Mouse (Mus musculus) heart, embryonic 16.5 days (tissue): ENCODE results near the gene Clec16a. TPM values are rescaled to one million over a fixed set of nuclear protein-coding genes. Genes with fewer than 3 reads are reported as not detected.

Experiments
- ATAC-seq: fragments of 200-750 bp; cut with Nextera tagmentation; replicated peaks from 2 replicates; pipeline ENCODE4 v1.8.0; 2017; ENCODE audit warnings: moderate number of reproducible peaks; ENCODE audit not compliant: insufficient read depth, low FRiP score; ENCODE audit errors: extremely low read depth
- H3K27ac ChIP-seq: fragments of 300-500 bp; sonication (generic); 2 replicates; pipeline ENCODE4 v1.5.1; 2014; ENCODE audit warnings: mild to moderate bottlenecking, low read length, control low read depth, moderate library complexity
- H3K27me3 ChIP-seq: fragments of 300-500 bp; sonication (generic); 2 replicates; pipeline ENCODE4 v1.6.1; 2014; ENCODE audit warnings: low read length, mixed read lengths; ENCODE audit not compliant: control insufficient read depth, insufficient read depth
- H3K36me3 ChIP-seq: fragments of 300-500 bp; sonication (generic); 2 replicates; pipeline ENCODE4 v1.6.1; 2014; ENCODE audit not compliant: control insufficient read depth, insufficient read depth
- H3K4me1 ChIP-seq: fragments of 300-500 bp; sonication (generic); 2 replicates; pipeline ENCODE4 v1.6.1; 2014; ENCODE audit warnings: low read length, mixed read lengths; ENCODE audit not compliant: control insufficient read depth, insufficient read depth
- H3K4me2 ChIP-seq: fragments of 300-500 bp; sonication (generic); 2 replicates; pipeline ENCODE4 v1.6.1; 2014; ENCODE audit warnings: low read depth, mild to moderate bottlenecking, control low read depth, low read length
- H3K4me3 ChIP-seq: fragments of 300-500 bp; sonication (generic); 2 replicates; pipeline ENCODE4 v1.5.1; 2014; ENCODE audit warnings: mild to moderate bottlenecking, control low read depth, low read length
- H3K9ac ChIP-seq: fragments of 300-500 bp; sonication (generic); 2 replicates; pipeline ENCODE4 v1.6.1; 2014; ENCODE audit warnings: low read length, control low read depth
- H3K9me3 ChIP-seq: fragments of 300-500 bp; sonication (generic); replicated peaks from 2 replicates; pipeline ENCODE4 v1.6.1; 2016; ENCODE audit warnings: low read length; ENCODE audit not compliant: control insufficient read depth
- whole genome bisulfite sequencing: fragments of 180-500 bp; shearing (Covaris S2); extraction: QIAGEN DNeasy Blood & Tissue Kit; methylation state at CpG from one replicate; pipeline ENCODE4 v1.1.7; 2014; 5-methylcytosine and 5-hydroxymethylcytosine counted together
- polyA plus RNA-seq: library from polyadenylated mRNA; unstranded; fragments of >200 nt; fragmentation: Nextera tagmentation; extraction: Ambion mirVana; gene quantifications from 2 replicates; pipeline ENCODE4 v1.2.1, GENCODE M21; 2015

Clec16a gene
- polyA plus RNA-seq, 1 experiment from 2014 or later, result 32.6 TPM

- peaks cover 51% of the 10 kb centered on the region for H3K4me1 ChIP-seq
Measured at GRCm38 (mm10) chr16:10781862-10782371, 236.8 kb downstream of the Clec16a start.

DNA sequence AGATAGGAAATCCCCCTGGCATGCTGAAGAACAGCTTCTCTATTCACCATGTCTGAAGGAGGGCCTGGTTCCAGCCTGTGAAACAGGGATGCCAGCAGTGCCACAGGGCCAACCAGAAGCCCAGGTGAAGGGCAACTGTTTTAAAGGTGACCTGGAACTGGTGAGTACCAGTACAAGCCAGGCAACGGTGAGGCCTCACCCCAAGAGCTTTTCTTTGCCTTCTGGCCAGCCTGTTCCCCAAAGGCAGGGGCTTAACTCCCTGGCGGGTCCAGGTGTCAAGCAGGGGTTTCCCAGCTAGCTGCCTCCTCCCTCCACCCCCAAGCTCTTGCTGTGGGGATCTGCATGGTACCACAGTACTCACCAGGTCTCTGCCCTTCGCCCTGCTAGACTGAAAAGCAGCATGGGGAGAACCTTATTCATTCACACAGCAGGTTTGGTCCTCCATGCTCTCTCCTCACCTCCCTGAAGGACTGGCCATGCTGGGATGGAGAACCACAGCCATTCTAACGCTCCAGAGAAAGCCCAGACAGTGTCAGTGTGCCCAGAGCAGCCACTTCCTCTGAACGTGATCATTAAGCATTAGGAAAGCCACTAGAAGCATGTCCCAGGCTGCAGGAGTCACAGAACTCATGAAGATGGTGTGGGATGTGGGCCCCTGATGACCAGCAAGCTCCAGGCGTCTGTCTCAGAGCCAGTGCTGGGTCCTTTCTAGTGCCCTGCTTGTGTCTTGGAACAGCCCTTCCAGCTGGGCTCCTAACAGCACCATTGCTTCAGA is 237.4 kb downstream of the Clec16a start:
- Histone ChIP-seq H3K4me1 (peaks cover 54% of the 10 kb centered on the region), H3K4me3 (peak overlapping the region; percentile 76), H3K9me3 (no peaks in the 10 kb centered on the region), H3K9ac (peak overlapping the region; percentile 70), H3K4me2 (peak overlapping the region; percentile 97), H3K27ac (peak overlapping the region; percentile 62), H3K36me3 (no peaks in the 10 kb centered on the region), H3K27me3 (no peaks in the 10 kb centered on the region)
- WGBS, result 32% methylated on average over 6 of the region's 6 CpGs
- ATAC-seq, result no peak

More at GRCm38 (mm10) chr16:10781862-10782371, 236.8 kb downstream of the Clec16a start:
- Histone ChIP-seq H3K36me3 (no peaks in the 10 kb centered on the region), H3K4me2 (peak overlapping the region; percentile 97), H3K9me3 (no peaks in the 10 kb centered on the region), H3K27me3 (no peaks in the 10 kb centered on the region), H3K9ac (peak overlapping the region; percentile 51), H3K27ac (peak overlapping the region; percentile 62), H3K4me3 (no peak overlapping the region)
- no peak for ATAC-seq
- 24% methylated on average over 9 of the region's 9 CpGs for WGBS

GRCm38 (mm10) chr16:10783152-10783434 is 238.0 kb downstream of the Clec16a start:
- WGBS, result 14% methylated on average over 1 of the region's 1 CpGs
- Histone ChIP-seq H3K4me2 (peak overlapping the region; percentile 97), H3K36me3 (no peaks in the 10 kb centered on the region), H3K9me3 (no peaks in the 10 kb centered on the region), H3K4me1 (peaks cover 54% of the 10 kb centered on the region), H3K4me3 (peak overlapping the region; percentile 76), H3K27ac (peak overlapping the region; percentile 62; the same call in 1 of the 2 replicates), H3K9ac (peak overlapping the region; percentile 70), H3K27me3 (no peaks in the 10 kb centered on the region)
- ATAC-seq, result no peak

- peaks cover 54% of the 10 kb centered on the region for H3K4me1 ChIP-seq
- H3K27ac ChIP-seq, result no peak overlapping the region
- 54% methylated on average over 8 of the region's 8 CpGs for WGBS
- no peaks in the 10 kb centered on the region for H3K9me3 ChIP-seq
- H3K36me3 ChIP-seq, result no peaks in the 10 kb centered on the region
- no peak for ATAC-seq
- H3K27me3 ChIP-seq, result no peaks in the 10 kb centered on the region
- peak overlapping the region; percentile 76 for H3K4me3 ChIP-seq
- H3K9ac ChIP-seq, result peak overlapping the region; percentile 70
- H3K4me2 ChIP-seq, result peak overlapping the region; percentile 97
Measured at GRCm38 (mm10) chr16:10783451-10783850, 238.3 kb downstream of the Clec16a start.

DNA sequence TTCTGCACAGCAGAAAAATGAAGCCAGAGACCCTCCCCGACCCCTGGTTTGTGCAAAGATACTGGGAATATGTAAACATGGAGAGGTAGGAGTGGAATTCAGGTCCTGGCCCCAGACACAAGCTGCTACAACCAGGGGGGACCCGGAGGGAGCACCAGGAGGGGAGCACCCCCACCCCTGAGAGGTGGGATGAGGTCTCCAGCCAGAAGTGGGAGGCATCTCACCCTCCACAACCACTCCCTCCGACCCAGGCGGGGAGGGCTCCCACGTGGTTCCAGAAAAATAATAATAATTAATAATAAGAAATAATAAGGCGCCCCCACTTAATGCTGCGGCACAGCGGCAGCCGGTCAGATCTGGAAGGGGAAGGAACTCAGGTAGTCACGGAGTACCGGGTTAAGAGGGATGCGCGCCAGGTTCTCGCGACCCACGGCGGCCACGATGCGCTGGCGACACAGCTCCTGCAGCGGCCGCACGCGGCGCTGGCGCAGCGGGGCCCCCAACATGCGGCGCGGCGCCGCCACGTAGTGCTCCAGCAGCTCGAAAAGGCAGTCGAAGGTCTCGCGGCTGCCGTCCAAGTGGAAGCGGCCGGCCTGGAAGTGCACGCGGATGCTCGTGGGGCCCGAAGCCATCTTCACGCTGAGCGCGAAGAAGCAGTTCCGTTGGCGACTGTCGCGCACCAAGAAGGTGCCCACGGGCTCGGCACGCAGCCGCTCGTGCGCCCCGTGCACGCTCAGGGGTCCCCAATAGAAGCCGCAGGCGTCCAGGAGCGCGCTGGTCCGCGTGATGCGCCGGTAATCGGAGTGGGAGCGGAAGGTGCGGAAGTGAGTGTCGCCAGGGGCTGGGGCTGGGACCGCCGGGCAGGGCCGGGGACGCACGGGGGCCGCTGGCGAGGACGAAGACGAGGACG is 239.0 kb downstream of the Clec16a start:
- peaks cover 54% of the 10 kb centered on the region for H3K4me1 ChIP-seq
- no peaks in the 10 kb centered on the region for H3K36me3 ChIP-seq
- H3K9ac ChIP-seq, result peak overlapping the region; percentile 70
- peak; percentile 1; the same call in 1 of the 2 replicates for ATAC-seq
- peak overlapping the region; percentile 76 for H3K4me3 ChIP-seq
- WGBS, result 2% methylated on average over 81 of the region's 81 CpGs
- H3K27me3 ChIP-seq, result no peaks in the 10 kb centered on the region
- no peaks in the 10 kb centered on the region for H3K9me3 ChIP-seq
- H3K27ac ChIP-seq, result peak overlapping the region; percentile 88
- H3K4me2 ChIP-seq, result peak overlapping the region; percentile 97

GRCm38 (mm10) chr16:10784793-10785370 is 239.7 kb downstream of the Clec16a start:
- Histone ChIP-seq H3K27ac (peak overlapping the region; percentile 88), H3K9me3 (no peaks in the 10 kb centered on the region), H3K9ac (peak overlapping the region; percentile 70), H3K4me1 (peaks cover 54% of the 10 kb centered on the region), H3K27me3 (no peaks in the 10 kb centered on the region), H3K36me3 (no peaks in the 10 kb centered on the region), H3K4me3 (peak overlapping the region; percentile 76), H3K4me2 (peak overlapping the region; percentile 97)
- under 1% methylated on average over 45 of the region's 55 CpGs for WGBS
- peak; percentile 63 for ATAC-seq

DNA sequence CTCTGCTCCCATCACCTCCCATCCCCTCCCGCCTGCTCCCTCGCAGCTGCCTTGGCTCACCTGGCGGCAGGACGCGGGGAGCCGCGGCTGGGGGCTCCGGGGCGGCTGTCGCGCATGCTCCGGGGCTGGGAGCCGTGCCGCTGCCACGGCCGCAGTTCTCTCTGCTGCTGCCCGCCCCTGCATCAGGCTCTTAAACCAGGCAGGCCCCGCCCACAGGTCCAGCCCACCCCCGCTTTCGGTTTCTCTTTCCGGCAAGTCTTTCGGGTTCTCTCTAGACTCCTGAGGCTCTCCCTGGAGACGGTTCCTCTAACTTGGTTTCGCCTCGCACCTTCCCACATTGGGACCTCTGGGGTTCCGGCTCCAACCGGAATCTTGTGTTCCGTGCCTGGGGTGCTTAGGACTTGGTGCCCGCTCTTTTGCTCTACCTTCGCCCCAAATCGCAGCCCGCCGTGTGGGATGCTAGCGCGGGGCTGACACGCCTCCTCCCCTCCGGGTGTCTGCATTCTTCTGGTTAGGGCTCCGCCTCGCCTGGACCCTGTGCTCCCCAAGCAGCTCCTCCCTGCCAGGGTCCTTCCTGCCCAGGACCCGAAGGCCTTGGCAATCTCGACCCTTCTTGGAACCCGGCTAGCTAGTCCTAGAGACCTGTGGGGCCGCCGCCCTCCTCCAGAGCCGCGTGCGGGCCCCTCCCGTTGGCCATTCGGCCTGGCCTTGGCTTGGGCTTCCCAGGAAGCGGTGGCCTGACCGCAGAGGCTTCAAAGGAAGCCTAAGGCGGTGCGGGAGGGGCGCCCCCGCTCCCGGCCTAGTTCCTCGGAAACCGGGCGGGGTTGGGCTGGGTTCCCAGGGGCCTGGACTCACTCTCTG is 240.5 kb downstream of the Clec16a start, which contains the start of gene Socs1:
Gene Socs1, minus strand, starts transcription at position 166 of the 861 bp plus-strand sequence.
- Histone ChIP-seq H3K9ac (peak within 1 kb of the TSS; percentile 70), H3K4me2 (peak within 1 kb of the TSS; percentile 97), H3K27me3 (no peaks in the 10 kb centered on the region), H3K36me3 (no peaks in the 10 kb centered on the region), H3K9me3 (no peaks in the 10 kb centered on the region), H3K27ac (peak within 1 kb of the TSS; percentile 88), H3K4me3 (peak within 1 kb of the TSS; percentile 76), H3K4me1 (peaks cover 53% of the 10 kb centered on the region)
- peak; percentile 77 for ATAC-seq
- under 1% methylated on average over 57 of the region's 59 CpGs for WGBS

DNA sequence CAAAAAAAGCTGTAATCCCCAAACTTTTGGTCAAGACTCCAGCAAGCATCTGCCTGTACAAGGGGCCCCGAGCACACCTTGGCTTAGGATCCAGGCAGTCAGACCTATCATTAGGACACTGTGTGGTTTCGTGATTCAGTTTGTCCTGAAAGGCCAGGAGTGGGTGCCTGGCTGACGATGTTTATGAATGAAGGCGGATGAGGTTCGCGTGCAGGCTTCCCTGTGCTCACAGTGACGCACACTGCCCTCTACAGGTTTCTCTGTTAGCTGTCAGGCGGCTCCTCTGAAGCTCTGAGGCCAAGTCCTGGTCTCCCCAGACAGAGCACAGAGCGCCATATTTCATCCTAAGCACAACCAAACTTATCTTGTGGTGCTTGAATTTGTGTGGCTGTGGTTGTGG is 241.1 kb downstream of the Clec16a start:
- WGBS, result 3% methylated on average over 9 of the region's 9 CpGs
- no peaks in the 10 kb centered on the region for H3K27me3 ChIP-seq
- peaks cover 46% of the 10 kb centered on the region for H3K4me1 ChIP-seq
- H3K9me3 ChIP-seq, result no peaks in the 10 kb centered on the region
- H3K36me3 ChIP-seq, result no peaks in the 10 kb centered on the region
- peak overlapping the region; percentile 97 for H3K4me2 ChIP-seq
- H3K4me3 ChIP-seq, result peak overlapping the region; percentile 76
- peak overlapping the region; percentile 88 for H3K27ac ChIP-seq
- H3K9ac ChIP-seq, result peak overlapping the region; percentile 70
- peak; percentile 25 for ATAC-seq
